Mouse (Mus musculus) limb, embryonic 13.5 days (tissue): Measurements from ENCODE around the gene Phkb. TPM values are rescaled to one million over a fixed set of nuclear protein-coding genes. Genes with fewer than 3 reads are reported as not detected.
A peak's percentile ranks its signal among the peaks of the same experiment; 100 is the strongest.

Experiments
- ATAC-seq: fragments of 200-750 bp; cut with Nextera tagmentation; 2 replicates; pipeline ENCODE4 v1.8.0; 2017; ENCODE audit warnings: low read depth, moderate number of reproducible peaks, moderate TSS enrichment; ENCODE audit not compliant: low FRiP score
- H3K27ac ChIP-seq: fragments of 300-500 bp; sonication (generic); 2 replicates; pipeline ENCODE4 v1.5.1; 2015; ENCODE audit warnings: inconsistent platforms, mild to moderate bottlenecking, moderate library complexity
- H3K27me3 ChIP-seq: fragments of 300-500 bp; sonication (generic); 2 replicates; pipeline ENCODE4 v1.6.1; 2015; ENCODE audit warnings: mild to moderate bottlenecking, inconsistent platforms
- H3K36me3 ChIP-seq: fragments of 300-500 bp; sonication (generic); 2 replicates; pipeline ENCODE4 v1.6.1; 2015; ENCODE audit warnings: inconsistent platforms, mild to moderate bottlenecking, moderate library complexity
- H3K4me1 ChIP-seq: fragments of 300-500 bp; sonication (generic); 2 replicates; pipeline ENCODE4 v1.6.1; 2015; ENCODE audit warnings: inconsistent platforms
- H3K4me2 ChIP-seq: fragments of 300-500 bp; sonication (generic); replicated peaks from 2 replicates; pipeline ENCODE4 v1.6.1; 2015; ENCODE audit warnings: inconsistent platforms, mild to moderate bottlenecking, moderate library complexity
- H3K4me3 ChIP-seq: fragments of 300-500 bp; sonication (generic); 2 replicates; pipeline ENCODE4 v1.5.1; 2015; ENCODE audit warnings: moderate library complexity, mild to moderate bottlenecking, inconsistent platforms
- H3K9ac ChIP-seq: fragments of 300-500 bp; sonication (generic); 2 replicates; pipeline ENCODE4 v1.6.1; 2015; ENCODE audit warnings: mild to moderate bottlenecking, inconsistent platforms
- H3K9me3 ChIP-seq: fragments of 300-500 bp; sonication (generic); 2 replicates; pipeline ENCODE4 v1.6.1; 2016; ENCODE audit warnings: inconsistent platforms
- WGBS: fragments of 180-500 bp; shearing (Covaris S2); methylation state at CpG from one replicate; pipeline ENCODE4 v1.1.7; 2015; 5-methylcytosine and 5-hydroxymethylcytosine counted together
- polyA plus RNA-seq: library from polyadenylated mRNA; unstranded; fragments of >200 nt; fragmentation: Nextera tagmentation; extraction: Ambion mirVana; gene quantifications from 2 replicates; pipeline ENCODE4 v1.2.1, GENCODE M21; 2015

The Phkb gene
- polyA plus RNA-seq, 1 experiment from 2014 or later = 60.0 TPM

DNA sequence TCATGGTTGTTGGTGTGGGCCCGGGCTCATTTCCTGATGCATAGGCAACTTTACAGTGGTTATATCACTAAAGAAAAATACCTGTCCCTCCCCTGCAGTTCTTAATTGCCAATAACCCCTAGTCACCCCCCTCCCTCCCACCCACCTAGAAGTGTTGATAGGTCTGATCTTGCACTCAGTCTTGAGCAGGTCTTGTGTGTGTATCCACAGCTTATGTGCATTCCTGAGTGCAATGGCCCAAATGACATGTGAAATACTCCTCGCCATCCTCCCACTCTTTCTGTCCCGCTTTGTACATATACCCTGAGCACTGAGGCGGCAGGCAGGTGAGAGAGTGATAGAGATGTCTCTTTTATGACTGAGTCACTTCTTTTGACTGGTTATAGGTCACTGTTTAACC lies 119.1 kb downstream of the Phkb start:
- Histone ChIP-seq H3K9me3 (no peaks in the 10 kb centered on the region), H3K4me1 (no peaks in the 10 kb centered on the region), H3K36me3 (peaks cover 21% of the 10 kb centered on the region), H3K27me3 (no peaks in the 10 kb centered on the region), H3K4me2 (no peak overlapping the region), H3K27ac (no peak overlapping the region), H3K4me3 (no peak overlapping the region), H3K9ac (no peak overlapping the region)
- WGBS = 92% methylated on average over 4 of the region's 4 CpGs
- no peak for ATAC-seq

DNA sequence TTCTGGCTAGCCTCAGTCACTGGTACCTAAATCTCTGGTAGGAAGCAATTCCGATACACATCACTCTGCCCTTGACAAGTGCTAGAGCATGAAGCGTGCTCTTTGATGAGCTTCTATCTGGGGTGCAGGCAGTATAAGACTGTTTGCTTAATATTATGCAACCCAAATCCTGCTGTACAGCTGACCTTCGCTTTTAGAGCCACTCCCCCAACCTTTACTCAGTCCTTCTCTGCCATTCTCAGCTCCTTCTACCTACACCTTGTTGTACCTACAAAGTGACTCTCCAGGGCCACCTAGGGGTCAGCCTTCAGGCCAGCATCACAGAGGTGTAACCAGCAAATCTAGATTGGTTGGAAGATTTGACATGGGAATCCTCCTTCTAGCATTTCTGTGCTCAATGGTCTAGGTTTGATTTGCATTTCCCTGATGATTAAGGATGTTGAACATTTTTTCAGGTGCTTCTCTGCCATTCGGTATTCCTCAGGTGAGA lies 136.9 kb downstream of the Phkb start:
- no peak overlapping the region for H3K9ac ChIP-seq
- H3K9me3 ChIP-seq = no peaks in the 10 kb centered on the region
- H3K36me3 ChIP-seq = peaks cover 13% of the 10 kb centered on the region
- no peak overlapping the region for H3K4me3 ChIP-seq
- no peak overlapping the region for H3K27ac ChIP-seq
- no peak overlapping the region for H3K4me2 ChIP-seq
- no peaks in the 10 kb centered on the region for H3K27me3 ChIP-seq
- H3K4me1 ChIP-seq = no peaks in the 10 kb centered on the region
- WGBS = 89% methylated on average over 4 of the region's 4 CpGs
- ATAC-seq = no peak

DNA sequence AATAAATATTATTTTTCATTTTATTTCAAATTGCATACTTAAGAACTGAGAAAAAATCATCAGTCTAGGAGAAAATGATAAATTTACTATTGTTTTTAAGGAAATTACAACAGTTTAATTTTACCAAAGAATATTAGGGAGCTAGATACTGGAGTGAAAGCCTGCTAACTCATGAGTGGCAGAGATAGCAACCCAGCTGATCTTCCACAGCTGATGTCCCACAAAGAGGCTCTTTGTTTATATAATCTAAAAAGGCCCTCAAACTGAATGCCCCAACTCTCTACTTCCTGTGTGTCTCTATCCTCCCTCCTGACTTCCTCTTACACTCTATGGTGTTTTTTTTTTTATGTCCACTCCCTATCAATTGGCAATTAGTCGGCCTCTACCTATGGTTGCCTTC lies 152.2 kb downstream of the Phkb start:
- Histone ChIP-seq H3K4me3 (no peak overlapping the region), H3K9me3 (no peaks in the 10 kb centered on the region), H3K36me3 (no peaks in the 10 kb centered on the region), H3K4me2 (no peak overlapping the region), H3K4me1 (no peaks in the 10 kb centered on the region), H3K9ac (no peak overlapping the region), H3K27me3 (no peaks in the 10 kb centered on the region), H3K27ac (no peak overlapping the region)
- ATAC-seq = no peak
- 95% methylated on average over 1 of the region's 1 CpGs for WGBS

DNA sequence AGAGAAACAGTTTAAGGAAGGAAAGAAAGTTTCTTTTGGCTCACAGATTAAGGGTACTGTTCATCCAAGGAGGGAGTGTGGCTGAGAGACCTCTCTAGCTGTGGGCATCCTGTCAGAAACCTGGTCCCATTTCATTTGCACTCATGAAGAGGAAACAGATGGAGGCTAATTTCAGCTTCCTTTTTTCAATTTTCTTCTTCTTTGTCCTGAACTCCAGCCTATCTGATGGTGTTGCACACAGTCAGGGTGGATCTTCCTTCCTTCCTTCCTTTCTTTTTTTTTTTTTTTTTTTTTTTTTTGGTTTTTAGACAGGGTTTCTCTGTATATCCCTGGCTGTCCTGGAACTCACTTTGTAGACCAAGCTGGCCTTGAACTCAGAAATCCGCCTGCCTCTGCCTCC lies 152.9 kb downstream of the Phkb start:
- no peak overlapping the region for H3K9ac ChIP-seq
- no peaks in the 10 kb centered on the region for H3K27me3 ChIP-seq
- no peaks in the 10 kb centered on the region for H3K4me1 ChIP-seq
- WGBS = 97% methylated on average over 1 of the region's 1 CpGs
- H3K9me3 ChIP-seq = no peaks in the 10 kb centered on the region
- ATAC-seq = no peak
- no peak overlapping the region for H3K4me2 ChIP-seq
- H3K27ac ChIP-seq = no peak overlapping the region
- no peak overlapping the region for H3K4me3 ChIP-seq
- no peaks in the 10 kb centered on the region for H3K36me3 ChIP-seq

DNA sequence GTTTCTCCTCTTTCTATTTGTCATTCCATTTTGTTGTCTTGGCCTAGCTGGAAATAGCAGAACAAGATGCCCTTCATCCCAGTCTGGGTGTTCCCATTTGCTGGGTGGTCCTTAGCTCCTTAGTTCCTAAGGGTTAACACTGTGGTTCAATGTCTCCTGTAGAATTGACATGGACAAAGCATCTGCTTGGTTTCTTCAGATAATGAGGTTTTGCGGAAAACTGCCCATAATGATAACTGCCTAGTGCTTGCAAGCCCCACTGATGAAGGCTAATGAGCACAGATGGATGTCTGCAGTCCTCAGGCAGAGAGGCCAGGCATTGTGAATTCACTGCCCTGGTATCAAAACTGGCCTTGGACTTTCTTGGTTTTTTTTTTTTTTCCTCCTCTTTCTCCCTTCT lies 155.2 kb downstream of the Phkb start:
- Histone ChIP-seq H3K36me3 (no peaks in the 10 kb centered on the region), H3K27ac (no peak overlapping the region), H3K4me2 (no peak overlapping the region), H3K9ac (no peak overlapping the region), H3K4me3 (no peak overlapping the region), H3K9me3 (no peaks in the 10 kb centered on the region), H3K4me1 (no peaks in the 10 kb centered on the region), H3K27me3 (no peaks in the 10 kb centered on the region)
- ATAC-seq = no peak
- 81% methylated on average over 1 of the region's 1 CpGs for WGBS

DNA sequence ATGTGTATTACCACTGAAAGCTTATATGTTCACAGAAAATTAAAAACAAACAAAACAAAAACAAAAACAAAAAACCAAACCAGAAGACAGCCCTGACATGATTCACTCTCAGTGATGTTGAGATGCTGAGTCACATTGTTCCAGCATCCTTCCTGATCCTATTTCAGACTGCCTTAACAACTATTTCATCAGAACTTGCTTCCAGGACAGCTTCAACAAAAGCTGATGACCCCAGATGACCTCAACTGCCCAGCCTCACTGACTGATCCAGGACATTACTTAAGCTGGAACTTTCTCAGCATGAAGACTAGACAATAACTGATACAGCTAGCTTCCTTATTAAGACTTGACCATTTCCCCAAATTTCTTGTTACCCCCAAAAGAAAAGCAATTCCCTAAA lies 165.7 kb downstream of the Phkb start:
- Histone ChIP-seq H3K27ac (no peak overlapping the region), H3K36me3 (no peaks in the 10 kb centered on the region), H3K4me3 (no peak overlapping the region), H3K4me2 (no peak overlapping the region), H3K9me3 (no peaks in the 10 kb centered on the region), H3K9ac (no peak overlapping the region), H3K4me1 (no peaks in the 10 kb centered on the region), H3K27me3 (no peaks in the 10 kb centered on the region)
- ATAC-seq = no peak

DNA sequence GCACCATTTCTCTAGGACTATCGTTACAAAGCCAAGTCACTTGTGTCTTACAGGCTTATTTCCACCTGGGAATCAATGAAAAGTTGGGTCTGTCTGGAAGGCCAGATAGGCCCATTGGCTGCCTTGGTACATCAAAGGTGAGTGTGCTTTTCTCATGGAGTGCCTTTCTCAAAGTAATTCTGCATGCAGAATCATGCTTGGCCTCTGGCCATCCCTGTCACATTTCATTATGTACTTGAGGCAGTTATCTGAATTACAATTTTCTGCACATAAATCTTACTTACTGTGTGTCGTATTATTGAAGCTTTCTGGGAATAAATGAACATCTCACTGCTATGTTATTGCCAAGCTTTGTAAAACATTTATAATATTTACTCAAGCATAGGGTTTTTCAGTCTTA lies 176.0 kb downstream of the Phkb start:
- Histone ChIP-seq H3K27ac (no peak overlapping the region), H3K36me3 (peaks cover 5% of the 10 kb centered on the region), H3K4me2 (no peak overlapping the region), H3K9me3 (no peaks in the 10 kb centered on the region), H3K27me3 (no peaks in the 10 kb centered on the region), H3K4me1 (no peaks in the 10 kb centered on the region), H3K4me3 (no peak overlapping the region), H3K9ac (no peak overlapping the region)
- WGBS = 77% methylated on average over 2 of the region's 2 CpGs
- ATAC-seq = no peak

DNA sequence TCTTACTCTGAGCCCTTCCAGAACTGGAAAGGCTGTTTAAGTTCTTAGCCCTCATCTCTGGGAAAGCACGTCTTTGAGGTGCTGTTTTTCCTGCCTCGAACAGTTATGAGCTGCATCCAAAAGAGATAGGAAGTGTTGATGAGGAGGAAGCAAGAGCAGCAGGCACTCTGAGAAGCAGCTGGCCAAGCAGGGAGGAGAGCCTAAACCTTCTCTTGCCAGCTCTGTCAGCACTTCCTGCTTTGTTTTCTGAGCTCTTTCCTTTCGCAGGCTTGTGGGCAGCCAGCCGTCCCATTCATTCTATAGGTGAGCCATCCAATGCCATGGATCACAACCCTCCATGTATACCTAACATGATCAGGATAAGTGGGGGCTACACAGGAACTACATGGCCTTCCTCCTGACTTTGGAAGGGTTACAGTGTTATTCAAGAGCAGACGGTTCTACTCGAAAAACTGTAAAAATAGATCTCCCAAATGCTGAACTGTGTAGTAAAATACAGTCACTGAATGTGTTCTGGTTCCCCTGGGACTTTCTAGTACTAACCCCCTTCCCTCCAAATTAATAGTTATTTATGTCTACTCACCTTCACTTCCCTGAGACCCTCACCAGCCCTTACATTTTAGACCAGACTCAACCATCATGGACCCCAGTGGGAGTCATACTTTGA lies 188.0 kb downstream of the Phkb start:
- H3K27ac ChIP-seq = no peak overlapping the region
- H3K36me3 ChIP-seq = peaks cover 30% of the 10 kb centered on the region
- no peak for ATAC-seq
- no peaks in the 10 kb centered on the region for H3K9me3 ChIP-seq
- H3K27me3 ChIP-seq = no peaks in the 10 kb centered on the region
- WGBS = 72% methylated on average over 6 of the region's 6 CpGs
- H3K4me2 ChIP-seq = no peak overlapping the region
- H3K9ac ChIP-seq = no peak overlapping the region
- no peak overlapping the region for H3K4me3 ChIP-seq
- no peaks in the 10 kb centered on the region for H3K4me1 ChIP-seq

DNA sequence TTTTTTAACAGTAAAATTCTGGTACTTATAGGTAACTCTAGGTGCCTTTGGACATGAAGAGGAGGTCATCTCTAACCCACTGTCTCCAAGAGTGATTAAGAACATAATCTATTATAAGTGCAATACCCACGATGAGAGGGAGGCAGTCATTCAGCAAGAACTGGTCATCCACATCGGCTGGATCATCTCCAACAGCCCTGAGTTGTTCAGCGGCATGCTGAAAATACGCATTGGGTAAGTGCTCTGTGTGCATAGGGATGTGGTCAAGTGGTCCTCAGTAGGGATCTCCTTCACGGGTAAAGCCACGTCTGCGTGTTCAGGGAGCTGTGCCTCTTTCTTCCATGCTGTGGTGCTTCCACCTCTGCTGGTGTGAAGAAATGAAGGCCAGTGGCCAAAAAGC lies 188.7 kb downstream of the Phkb start:
- no peaks in the 10 kb centered on the region for H3K9me3 ChIP-seq
- H3K27me3 ChIP-seq = no peaks in the 10 kb centered on the region
- no peak overlapping the region for H3K27ac ChIP-seq
- H3K36me3 ChIP-seq = peaks cover 35% of the 10 kb centered on the region
- H3K4me3 ChIP-seq = no peak overlapping the region
- H3K4me1 ChIP-seq = no peaks in the 10 kb centered on the region
- WGBS = 93% methylated on average over 7 of the region's 7 CpGs
- no peak overlapping the region for H3K4me2 ChIP-seq
- H3K9ac ChIP-seq = no peak overlapping the region
- ATAC-seq = no peak

DNA sequence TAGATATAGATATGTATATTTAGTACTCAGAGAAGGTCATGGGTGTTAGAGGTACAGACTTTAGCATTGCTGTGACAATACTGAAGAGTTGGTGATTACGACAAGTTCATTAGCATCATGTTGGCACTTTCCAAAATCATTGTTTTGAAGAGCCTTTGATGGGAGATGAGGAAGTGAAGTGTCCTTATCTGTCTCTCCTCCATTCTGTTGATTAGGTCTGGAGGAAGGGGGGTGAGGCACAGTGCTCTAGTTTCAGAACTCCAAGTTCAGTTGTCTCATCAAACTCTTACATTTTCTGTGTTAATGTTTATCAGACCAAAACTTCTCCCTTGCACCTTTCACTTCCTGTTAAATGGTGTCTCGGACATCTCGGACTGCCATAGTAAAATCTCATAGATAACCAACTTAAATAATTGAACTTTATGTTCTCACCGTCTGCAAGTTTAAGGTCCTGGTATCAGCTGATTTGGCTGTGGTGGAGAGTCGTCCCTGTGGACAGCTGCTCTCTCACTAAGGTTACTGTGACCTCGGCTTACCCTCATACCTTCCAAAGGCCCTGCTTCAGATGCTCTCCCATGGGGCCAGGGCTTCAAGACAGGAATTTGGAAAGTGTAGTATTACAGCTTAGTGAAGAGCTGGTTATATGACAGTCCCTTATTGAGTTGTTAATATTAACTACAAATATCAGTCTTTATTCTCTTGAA lies 194.1 kb downstream of the Phkb start:
- H3K27me3 ChIP-seq = no peaks in the 10 kb centered on the region
- no peak overlapping the region for H3K4me3 ChIP-seq
- no peak overlapping the region for H3K9ac ChIP-seq
- H3K9me3 ChIP-seq = no peaks in the 10 kb centered on the region
- no peak overlapping the region for H3K27ac ChIP-seq
- no peak overlapping the region for H3K4me2 ChIP-seq
- peaks cover 39% of the 10 kb centered on the region for H3K36me3 ChIP-seq
- 75% methylated on average over 6 of the region's 6 CpGs for WGBS
- no peak for ATAC-seq
- H3K4me1 ChIP-seq = no peaks in the 10 kb centered on the region

DNA sequence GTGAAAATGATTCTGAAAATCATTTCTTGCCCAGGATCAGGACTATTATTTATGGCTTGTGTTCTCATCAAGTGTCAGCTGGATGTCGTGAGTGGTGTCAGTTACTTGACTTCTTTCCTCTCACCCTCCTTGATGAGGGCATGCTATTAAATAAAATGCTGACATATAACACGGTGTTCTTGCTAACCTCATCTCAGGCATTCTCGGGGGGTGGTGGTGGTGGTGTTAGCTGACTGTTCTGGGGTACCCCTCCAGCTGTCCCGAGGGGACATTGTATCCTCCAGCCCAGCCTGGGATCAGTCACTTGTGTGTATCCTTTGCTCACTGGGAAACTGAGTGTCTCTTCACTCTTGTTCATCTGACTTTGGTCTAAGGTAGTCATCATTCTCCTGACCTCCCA lies 194.6 kb downstream of the Phkb start:
- H3K27me3 ChIP-seq = no peaks in the 10 kb centered on the region
- 83% methylated on average over 4 of the region's 4 CpGs for WGBS
- H3K27ac ChIP-seq = no peak overlapping the region
- H3K4me2 ChIP-seq = no peak overlapping the region
- ATAC-seq = no peak
- no peaks in the 10 kb centered on the region for H3K4me1 ChIP-seq
- no peak overlapping the region for H3K9ac ChIP-seq
- H3K9me3 ChIP-seq = no peaks in the 10 kb centered on the region
- H3K4me3 ChIP-seq = no peak overlapping the region
- H3K36me3 ChIP-seq = peaks cover 38% of the 10 kb centered on the region

DNA sequence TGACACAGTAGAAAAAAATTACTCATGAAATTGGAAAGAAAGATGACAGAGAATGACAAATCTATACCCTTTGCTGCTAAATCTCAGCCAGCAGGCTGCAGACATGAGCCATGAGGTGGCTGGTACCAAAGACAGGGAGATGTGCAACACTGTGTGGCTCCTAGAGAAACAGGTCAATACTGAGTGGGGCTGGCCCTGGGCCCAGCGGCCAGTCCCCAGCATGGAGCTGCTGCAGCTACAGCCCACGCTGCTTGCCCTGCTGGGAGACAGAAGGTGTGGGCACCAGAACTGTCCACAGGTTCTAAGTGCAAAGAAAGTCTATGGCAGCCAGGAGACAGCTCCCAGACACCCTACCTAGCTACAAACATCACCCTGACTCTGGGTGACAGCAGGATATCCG lies 197.7 kb downstream of the Phkb start:
- Histone ChIP-seq H3K4me1 (peaks cover 14% of the 10 kb centered on the region), H3K27ac (no peak overlapping the region), H3K36me3 (peaks cover 24% of the 10 kb centered on the region), H3K9ac (no peak overlapping the region), H3K4me3 (no peak overlapping the region), H3K27me3 (no peaks in the 10 kb centered on the region), H3K9me3 (no peaks in the 10 kb centered on the region), H3K4me2 (no peak overlapping the region)
- WGBS = 91% methylated on average over 3 of the region's 3 CpGs
- ATAC-seq = no peak

DNA sequence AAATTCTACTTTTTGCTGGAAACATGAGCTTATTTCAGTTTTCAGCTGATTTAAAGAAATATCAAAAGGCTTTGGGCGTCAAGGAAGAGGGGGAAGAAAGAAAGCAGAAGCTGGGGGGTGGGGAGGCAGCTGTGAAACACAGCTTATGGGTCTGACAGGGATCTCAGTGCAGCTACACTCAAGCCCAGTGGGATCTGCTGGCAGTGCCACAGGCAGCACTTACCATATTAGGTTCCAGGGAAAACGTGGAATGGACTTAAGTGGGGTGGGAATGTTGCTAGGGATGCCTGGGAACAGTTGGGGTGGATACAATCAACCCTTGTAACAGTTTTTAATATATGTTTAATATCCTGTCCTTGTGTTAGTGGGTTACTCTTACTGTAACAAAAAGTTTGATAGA lies 201.3 kb downstream of the Phkb start:
- Histone ChIP-seq H3K9me3 (no peaks in the 10 kb centered on the region), H3K4me2 (no peak overlapping the region), H3K4me3 (no peak overlapping the region), H3K36me3 (peaks cover 20% of the 10 kb centered on the region), H3K27ac (peak overlapping the region; percentile 28; the same call in 1 of the 2 replicates), H3K4me1 (peaks cover 14% of the 10 kb centered on the region), H3K9ac (no peak overlapping the region), H3K27me3 (no peaks in the 10 kb centered on the region)
- 21% methylated on average over 2 of the region's 2 CpGs for WGBS
- ATAC-seq = peak; percentile 32; the same call in 1 of the 2 replicates
